Mouse (Mus musculus) forebrain, embryonic 13.5 days (tissue): ENCODE results near the gene Hmga2. TPM values are rescaled to one million over a fixed set of nuclear protein-coding genes. Genes with fewer than 3 reads are reported as not detected.
A peak's percentile ranks its signal among the peaks of the same experiment; 100 is the strongest.

ENCODE experiments used
- ATAC-seq: fragments of 200-750 bp; cut with Nextera tagmentation; 2 replicates; pipeline ENCODE4 v1.8.0; 2017
- H3K27ac ChIP-seq: fragments of 300-500 bp; sonication (generic); 2 replicates; pipeline ENCODE4 v1.5.1; 2015; ENCODE audit warnings: inconsistent platforms, mild to moderate bottlenecking, moderate library complexity
- H3K27me3 ChIP-seq: fragments of 300-500 bp; sonication (generic); 2 replicates; pipeline ENCODE4 v1.6.1; 2015; ENCODE audit warnings: mild to moderate bottlenecking, inconsistent platforms
- H3K36me3 ChIP-seq: fragments of 300-500 bp; sonication (generic); 2 replicates; pipeline ENCODE4 v1.6.1; 2015; ENCODE audit warnings: mild to moderate bottlenecking, inconsistent platforms; ENCODE audit not compliant: poor library complexity, severe bottlenecking
- H3K4me1 ChIP-seq: fragments of 300-500 bp; sonication (generic); 2 replicates; pipeline ENCODE4 v1.6.1; 2015; ENCODE audit warnings: inconsistent platforms
- H3K4me2 ChIP-seq: fragments of 300-500 bp; sonication (generic); 2 replicates; pipeline ENCODE4 v1.6.1; 2015; ENCODE audit warnings: inconsistent platforms, mild to moderate bottlenecking, moderate library complexity
- H3K4me3 ChIP-seq: fragments of 300-500 bp; sonication (generic); 2 replicates; pipeline ENCODE4 v1.5.1; 2015; ENCODE audit warnings: mild to moderate bottlenecking, inconsistent platforms
- H3K9ac ChIP-seq: fragments of 300-500 bp; sonication (generic); 2 replicates; pipeline ENCODE4 v1.6.1; 2015; ENCODE audit warnings: mild to moderate bottlenecking, inconsistent platforms
- H3K9me3 ChIP-seq: fragments of 300-500 bp; sonication (generic); replicated peaks from 2 replicates; pipeline ENCODE4 v1.6.1; 2016; ENCODE audit warnings: inconsistent platforms
- WGBS: fragments of 180-500 bp; shearing (Covaris S2); methylation state at CpG from one replicate; pipeline ENCODE4 v1.1.7; 2015; 5-methylcytosine and 5-hydroxymethylcytosine counted together
- polyA plus RNA-seq: library from polyadenylated mRNA; unstranded; fragments of >200 nt; fragmentation: Nextera tagmentation; extraction: Ambion mirVana; gene quantifications from 2 replicates; pipeline ENCODE4 v1.2.1, GENCODE M21; 2015

Gene Hmga2
- polyA plus RNA-seq, 1 experiment from 2014 or later: 12.1 TPM

- 35% methylated on average over 9 of the region's 9 CpGs for WGBS
- peaks cover 49% of the 10 kb centered on the region for H3K4me1 ChIP-seq
- H3K4me3 ChIP-seq: no peak overlapping the region
- H3K9me3 ChIP-seq: no peaks in the 10 kb centered on the region
- no peak overlapping the region for H3K9ac ChIP-seq
- H3K36me3 ChIP-seq: no peaks in the 10 kb centered on the region
- no peaks in the 10 kb centered on the region for H3K27me3 ChIP-seq
- H3K27ac ChIP-seq: no peak overlapping the region
- ATAC-seq: no peak
- no peak overlapping the region for H3K4me2 ChIP-seq
Observed at GRCm38 (mm10) chr10:120432731-120433462, 43.4 kb downstream of the Hmga2 start.

DNA sequence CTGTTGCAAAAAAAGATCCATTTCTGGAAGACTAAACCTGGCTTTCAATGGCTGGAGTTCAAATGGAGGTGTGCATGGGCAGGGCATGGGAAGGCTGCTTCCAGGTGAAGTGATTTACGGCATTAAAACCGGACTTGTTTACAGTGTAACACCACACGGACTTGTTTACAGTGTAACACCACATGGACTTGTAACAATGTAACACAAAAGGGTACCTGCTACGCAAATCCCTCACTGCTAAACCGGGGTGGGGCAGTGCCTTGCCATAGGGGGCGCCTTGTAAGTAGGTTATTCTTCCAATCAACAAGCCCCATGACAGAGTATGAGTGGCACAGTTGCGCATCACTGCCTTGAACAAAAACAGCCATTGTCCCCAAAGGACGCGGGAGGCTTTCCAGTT, 44.2 kb downstream of the Hmga2 start:
- H3K9me3 ChIP-seq: no peaks in the 10 kb centered on the region
- no peaks in the 10 kb centered on the region for H3K36me3 ChIP-seq
- H3K27ac ChIP-seq: no peak overlapping the region
- peaks cover 57% of the 10 kb centered on the region for H3K4me1 ChIP-seq
- H3K27me3 ChIP-seq: no peaks in the 10 kb centered on the region
- 68% methylated on average over 9 of the region's 9 CpGs for WGBS
- H3K4me2 ChIP-seq: no peak overlapping the region
- H3K4me3 ChIP-seq: no peak overlapping the region
- no peak for ATAC-seq
- no peak overlapping the region for H3K9ac ChIP-seq

DNA sequence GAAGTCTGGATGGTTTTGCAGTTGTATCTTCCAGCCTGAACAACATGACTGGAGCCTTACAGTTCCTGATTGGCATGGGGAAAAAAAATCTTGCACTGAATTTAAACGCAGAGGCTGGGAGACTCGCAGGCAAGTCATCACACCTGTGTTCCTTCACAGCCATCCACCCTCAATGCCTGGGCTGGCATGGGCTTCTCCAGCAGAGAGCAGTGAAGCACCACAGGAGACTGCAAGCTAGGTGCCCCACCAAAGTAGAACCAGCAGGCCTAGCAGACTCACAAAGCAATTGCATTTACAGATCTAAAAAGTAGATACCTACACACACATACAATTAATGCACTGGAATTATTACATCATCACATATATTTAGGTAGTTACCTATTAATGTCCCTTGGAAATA, 44.8 kb downstream of the Hmga2 start:
- no peaks in the 10 kb centered on the region for H3K9me3 ChIP-seq
- no peak; the same call in 1 of the 2 replicates for ATAC-seq
- peaks cover 59% of the 10 kb centered on the region for H3K4me1 ChIP-seq
- H3K27me3 ChIP-seq: no peaks in the 10 kb centered on the region
- H3K9ac ChIP-seq: no peak overlapping the region
- H3K36me3 ChIP-seq: no peaks in the 10 kb centered on the region
- H3K4me2 ChIP-seq: no peak overlapping the region
- H3K27ac ChIP-seq: no peak overlapping the region
- H3K4me3 ChIP-seq: no peak overlapping the region
- 70% methylated on average over 2 of the region's 2 CpGs for WGBS

DNA sequence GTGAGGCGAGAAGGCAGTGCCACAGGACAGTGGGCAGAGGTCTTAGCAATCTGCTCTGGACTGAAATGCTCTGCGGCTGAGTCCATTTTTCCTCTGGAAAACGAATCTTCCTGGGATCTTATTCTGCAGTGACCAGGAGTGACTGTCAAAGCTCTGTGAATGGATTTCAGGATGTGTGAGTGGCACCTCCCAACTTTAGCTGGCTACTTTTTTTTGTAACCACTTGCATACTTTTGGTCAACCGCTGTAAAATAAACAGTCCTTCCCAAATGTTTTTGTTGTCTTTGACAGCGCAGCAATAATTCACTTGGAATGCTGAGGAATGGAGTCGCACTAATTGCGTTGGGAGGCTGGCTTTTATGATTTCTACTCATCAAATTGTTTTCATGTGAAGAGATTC, 45.8 kb downstream of the Hmga2 start:
- ATAC-seq: no peak
- Histone ChIP-seq H3K9me3 (no peaks in the 10 kb centered on the region), H3K4me1 (peaks cover 69% of the 10 kb centered on the region), H3K27ac (no peak overlapping the region), H3K4me3 (no peak overlapping the region), H3K4me2 (no peak overlapping the region), H3K9ac (no peak overlapping the region), H3K36me3 (no peaks in the 10 kb centered on the region), H3K27me3 (no peaks in the 10 kb centered on the region)
- WGBS: 76% methylated on average over 7 of the region's 7 CpGs

DNA sequence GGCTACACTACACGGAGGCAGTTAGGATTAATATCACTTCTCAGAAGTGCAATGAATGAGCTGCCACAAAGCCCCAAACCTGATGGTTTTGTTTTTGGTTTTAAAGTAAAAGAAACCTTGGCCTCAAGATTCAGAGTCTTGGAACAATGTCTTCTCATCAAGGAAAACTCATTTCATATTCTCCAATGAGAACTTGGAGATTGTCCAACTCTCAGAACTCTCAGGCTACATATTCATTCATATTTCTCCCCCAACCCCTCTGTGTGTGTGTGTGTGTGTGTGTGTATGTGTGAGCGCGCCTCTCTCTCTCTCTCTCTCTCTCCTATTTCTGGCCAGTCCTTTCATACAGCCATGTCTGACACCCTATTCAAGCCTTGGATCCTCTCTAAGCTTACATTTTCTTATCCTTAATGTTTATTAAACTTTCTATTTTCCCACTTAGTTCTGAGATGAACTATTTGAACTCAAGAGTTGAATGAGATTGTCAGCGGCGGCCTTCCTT, 46.5 kb downstream of the Hmga2 start:
- Histone ChIP-seq H3K4me1 (peaks cover 69% of the 10 kb centered on the region), H3K4me2 (no peak overlapping the region), H3K9ac (no peak overlapping the region), H3K27ac (no peak overlapping the region), H3K36me3 (no peaks in the 10 kb centered on the region), H3K4me3 (no peak overlapping the region), H3K9me3 (no peaks in the 10 kb centered on the region), H3K27me3 (no peaks in the 10 kb centered on the region)
- ATAC-seq: no peak
- 77% methylated on average over 5 of the region's 5 CpGs for WGBS

DNA sequence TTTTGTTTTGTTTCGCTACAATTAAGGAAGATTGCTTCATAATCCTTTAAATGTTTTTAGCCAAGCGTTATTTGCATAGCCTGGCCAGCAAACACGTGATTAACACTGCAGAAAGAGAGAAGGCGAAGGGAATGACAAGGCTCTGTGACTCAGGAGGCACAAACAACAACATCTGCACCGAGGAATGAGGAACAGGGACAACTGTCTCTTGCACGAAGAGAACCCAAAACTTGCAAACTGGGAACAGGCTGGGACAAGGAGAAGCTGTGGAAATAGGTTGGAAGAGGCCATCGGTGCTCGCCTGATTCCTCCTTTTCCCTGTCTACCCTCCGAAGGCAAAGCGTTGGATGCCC, 47.1 kb downstream of the Hmga2 start:
- H3K4me1 ChIP-seq: peaks cover 65% of the 10 kb centered on the region
- 66% methylated on average over 10 of the region's 10 CpGs for WGBS

DNA sequence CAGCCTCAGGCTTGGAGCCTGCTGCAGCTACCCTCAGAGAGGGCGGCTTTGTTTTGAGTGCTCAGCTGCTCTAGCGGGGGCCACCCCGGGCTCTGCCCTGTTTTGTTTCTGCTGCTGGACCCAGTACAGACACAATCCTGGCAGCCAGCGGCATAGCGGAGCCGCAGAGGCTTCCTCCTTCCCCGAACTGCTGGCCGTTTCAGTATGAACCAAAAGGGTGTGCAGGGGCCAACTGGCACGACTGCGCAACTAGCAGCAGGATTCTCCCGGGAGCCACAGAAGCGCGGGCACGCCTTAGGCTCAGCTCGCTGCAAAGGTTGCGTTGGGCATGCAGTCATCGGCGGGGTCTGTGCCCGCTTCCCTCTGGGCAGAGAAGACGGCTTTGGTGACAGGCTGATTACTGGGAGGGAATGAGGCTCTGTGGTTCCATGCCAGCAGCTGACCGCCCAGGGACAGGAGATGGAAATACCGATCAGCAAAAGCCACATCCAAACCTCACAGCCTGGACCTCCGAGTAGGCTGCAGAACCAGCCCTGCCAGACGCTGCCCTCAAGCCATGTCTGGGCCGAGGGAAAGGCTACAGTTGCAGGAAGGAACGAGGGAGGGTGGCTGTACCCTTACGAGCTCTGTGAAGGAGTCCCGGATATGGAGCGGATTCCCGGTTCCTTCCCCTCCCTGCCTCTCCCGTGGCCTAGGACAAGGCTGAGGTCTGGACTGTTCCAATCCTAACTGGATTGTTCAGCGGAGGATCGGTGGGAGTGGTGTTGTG, 47.7 kb downstream of the Hmga2 start:
- H3K9me3 ChIP-seq: no peaks in the 10 kb centered on the region
- H3K4me3 ChIP-seq: no peak overlapping the region
- H3K4me2 ChIP-seq: peak overlapping the region; percentile 49
- H3K27me3 ChIP-seq: no peaks in the 10 kb centered on the region
- H3K4me1 ChIP-seq: peaks cover 69% of the 10 kb centered on the region
- H3K27ac ChIP-seq: peak overlapping the region; percentile 26
- H3K9ac ChIP-seq: peak overlapping the region; percentile 45; the same call in 1 of the 2 replicates
- H3K36me3 ChIP-seq: no peaks in the 10 kb centered on the region
- 56% methylated on average over 33 of the region's 33 CpGs for WGBS
- ATAC-seq: peak; percentile 75

More for the DNA sequence above, 47.1 kb downstream of the Hmga2 start:
- Histone ChIP-seq H3K27me3 (no peaks in the 10 kb centered on the region), H3K9me3 (no peaks in the 10 kb centered on the region), H3K9ac (no peak overlapping the region), H3K4me3 (no peak overlapping the region), H3K27ac (peak overlapping the region; percentile 26; the same call in 1 of the 2 replicates), H3K36me3 (no peaks in the 10 kb centered on the region), H3K4me2 (peak overlapping the region; percentile 49)
- no peak for ATAC-seq

DNA sequence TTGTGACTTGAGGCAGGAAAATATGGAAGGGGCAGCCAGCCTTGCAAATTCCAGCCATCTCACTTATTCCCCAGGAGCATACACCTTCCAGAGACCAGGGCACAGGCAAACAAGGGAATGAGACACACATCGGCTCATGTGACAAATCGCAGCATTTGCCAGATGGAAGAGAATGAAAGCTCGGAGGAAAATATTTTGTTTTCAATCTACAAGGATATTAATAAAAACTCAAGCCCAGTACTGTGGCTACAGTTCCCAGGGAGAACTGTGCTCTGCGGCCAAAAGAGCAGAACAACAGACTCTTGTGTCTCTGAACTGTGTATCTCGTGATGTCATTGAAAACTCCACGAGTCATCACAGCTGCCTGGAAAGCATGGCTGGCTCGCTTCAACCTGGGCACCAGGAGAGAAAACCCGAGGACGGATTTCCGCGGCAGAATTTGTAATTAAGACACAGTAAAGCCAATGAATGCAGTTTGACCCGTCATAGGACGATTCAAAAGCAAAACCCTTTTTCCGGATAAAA, 50.1 kb downstream of the Hmga2 start:
- Histone ChIP-seq H3K4me2 (no peak overlapping the region), H3K4me1 (peaks cover 77% of the 10 kb centered on the region), H3K27ac (no peak overlapping the region), H3K4me3 (no peak overlapping the region), H3K9ac (no peak overlapping the region), H3K36me3 (no peaks in the 10 kb centered on the region), H3K9me3 (no peaks in the 10 kb centered on the region), H3K27me3 (no peaks in the 10 kb centered on the region)
- WGBS: 65% methylated on average over 14 of the region's 14 CpGs
- no peak for ATAC-seq

DNA sequence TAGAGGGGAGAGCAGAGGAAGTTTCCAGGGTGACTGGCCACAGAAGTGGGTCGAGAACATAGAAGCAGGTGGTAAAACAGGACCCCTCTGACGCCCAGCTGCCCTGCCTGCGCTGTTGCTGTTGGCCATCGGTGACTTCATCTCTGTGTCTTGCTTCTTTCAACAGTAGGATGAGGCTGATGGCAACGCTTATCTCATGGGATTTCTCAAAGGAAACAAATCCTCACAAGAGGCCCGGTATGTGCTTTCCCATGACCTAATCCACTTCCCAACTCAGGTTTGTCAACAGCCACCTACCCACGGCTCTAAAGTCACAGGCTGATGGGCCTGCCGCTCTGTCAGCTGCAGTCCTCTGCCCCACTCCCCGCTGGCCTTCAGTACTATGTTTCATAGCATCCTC, 52.3 kb downstream of the Hmga2 start:
- WGBS: 82% methylated on average over 9 of the region's 9 CpGs

GRCm38 (mm10) chr10:120423256-120423655, 53.0 kb downstream of the Hmga2 start:
- H3K36me3 ChIP-seq: no peaks in the 10 kb centered on the region
- no peaks in the 10 kb centered on the region for H3K27me3 ChIP-seq
- H3K9me3 ChIP-seq: no peaks in the 10 kb centered on the region
- H3K9ac ChIP-seq: no peak overlapping the region
- no peak overlapping the region for H3K4me3 ChIP-seq
- ATAC-seq: no peak
- H3K4me1 ChIP-seq: peaks cover 72% of the 10 kb centered on the region
- 73% methylated on average over 7 of the region's 7 CpGs for WGBS
- no peak overlapping the region for H3K4me2 ChIP-seq
- H3K27ac ChIP-seq: no peak overlapping the region

More for the DNA sequence above, 52.3 kb downstream of the Hmga2 start:
- no peak overlapping the region for H3K27ac ChIP-seq
- H3K9me3 ChIP-seq: no peaks in the 10 kb centered on the region
- no peak overlapping the region for H3K4me2 ChIP-seq
- H3K36me3 ChIP-seq: no peaks in the 10 kb centered on the region
- H3K27me3 ChIP-seq: no peaks in the 10 kb centered on the region
- H3K9ac ChIP-seq: no peak overlapping the region
- peaks cover 72% of the 10 kb centered on the region for H3K4me1 ChIP-seq
- no peak for ATAC-seq
- no peak overlapping the region for H3K4me3 ChIP-seq

DNA sequence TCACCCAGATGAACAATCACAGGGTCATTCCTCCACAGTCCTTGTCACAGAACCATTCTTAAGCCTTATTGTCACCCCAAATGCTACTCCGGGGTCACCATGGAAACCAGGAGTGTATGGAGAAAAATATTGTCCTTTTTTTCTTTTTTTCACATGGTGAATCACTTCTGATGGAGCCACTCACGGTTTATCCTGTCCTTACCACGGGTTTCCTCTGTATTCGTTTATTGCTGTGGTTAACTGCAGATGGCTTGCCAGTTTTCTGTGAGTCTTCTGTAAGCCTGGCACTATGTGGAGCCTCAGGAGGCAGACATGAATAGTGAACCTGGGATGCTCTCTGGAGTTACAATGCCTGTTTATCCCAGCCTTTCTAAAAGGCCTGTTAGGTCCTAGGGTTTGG, 53.4 kb downstream of the Hmga2 start:
- no peak for ATAC-seq
- H3K9me3 ChIP-seq: no peaks in the 10 kb centered on the region
- no peak overlapping the region for H3K4me2 ChIP-seq
- H3K4me3 ChIP-seq: no peak overlapping the region
- H3K27me3 ChIP-seq: no peaks in the 10 kb centered on the region
- H3K36me3 ChIP-seq: no peaks in the 10 kb centered on the region
- peaks cover 72% of the 10 kb centered on the region for H3K4me1 ChIP-seq
- H3K9ac ChIP-seq: no peak overlapping the region
- 40% methylated on average over 4 of the region's 4 CpGs for WGBS
- no peak overlapping the region for H3K27ac ChIP-seq

- 32% methylated on average over 10 of the region's 10 CpGs for WGBS
- no peak overlapping the region for H3K9ac ChIP-seq
- no peaks in the 10 kb centered on the region for H3K9me3 ChIP-seq
- H3K4me3 ChIP-seq: no peak overlapping the region
- no peaks in the 10 kb centered on the region for H3K36me3 ChIP-seq
- H3K27ac ChIP-seq: peak overlapping the region; percentile 57
- peak; percentile 87 for ATAC-seq
- peak overlapping the region; percentile 30 for H3K4me2 ChIP-seq
- H3K4me1 ChIP-seq: peaks cover 72% of the 10 kb centered on the region
- no peaks in the 10 kb centered on the region for H3K27me3 ChIP-seq
Observed at GRCm38 (mm10) chr10:120422050-120422449, 54.2 kb downstream of the Hmga2 start.
